Mouse (Mus musculus): Measurements from ENCODE around the gene Fut7.
"Not testable (repeated sequence)": the region's sequence is repeated elsewhere in the genome, so short reads cannot be mapped to it uniquely, and the experiment has no call there.

Fut7 gene

DNA sequence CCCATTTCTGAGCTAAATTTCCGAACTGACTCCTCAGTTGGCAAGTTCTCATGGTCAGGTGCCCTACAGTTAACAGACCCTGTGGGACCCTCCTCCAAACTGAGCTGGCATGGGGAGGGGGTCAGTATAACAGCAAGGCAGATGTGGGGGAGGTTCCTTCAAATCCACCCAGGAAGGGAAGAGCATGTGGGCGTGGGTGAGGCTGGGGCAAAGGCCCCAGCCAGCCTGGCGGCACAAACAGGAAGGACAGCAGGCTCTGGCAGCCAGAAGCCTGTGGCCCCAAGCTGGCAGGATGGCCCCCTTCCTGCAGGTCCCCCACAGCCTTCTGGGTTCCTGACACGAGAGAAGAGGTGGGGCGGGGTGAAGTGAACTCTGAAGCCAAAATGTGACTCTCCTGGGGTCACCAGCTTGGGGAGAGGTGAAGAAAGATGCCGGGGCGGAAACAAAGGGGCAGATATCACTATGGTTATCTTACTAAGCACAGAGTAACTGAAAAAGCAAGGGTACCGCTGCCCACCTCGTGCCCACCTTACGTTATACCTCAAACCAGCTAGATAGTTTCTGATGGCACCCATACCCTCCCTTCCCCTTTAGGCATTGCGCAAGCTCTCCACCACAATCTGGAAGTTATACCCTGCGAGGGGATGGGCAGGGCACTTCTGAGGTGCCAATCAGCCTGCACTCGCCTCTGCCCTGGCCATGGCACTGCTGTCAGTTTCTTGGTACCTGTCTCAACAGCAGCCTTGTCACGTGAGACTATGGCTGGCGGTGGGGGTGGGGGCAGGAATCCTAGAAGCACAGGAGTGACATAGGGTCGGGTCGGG is at the start of gene Fut7:
Gene Fut7, plus strand, starts transcription at position 681 of the 824 bp plus-strand sequence.
- DNase-seq (ENCODE audit: low read depth) = no peak

DNA sequence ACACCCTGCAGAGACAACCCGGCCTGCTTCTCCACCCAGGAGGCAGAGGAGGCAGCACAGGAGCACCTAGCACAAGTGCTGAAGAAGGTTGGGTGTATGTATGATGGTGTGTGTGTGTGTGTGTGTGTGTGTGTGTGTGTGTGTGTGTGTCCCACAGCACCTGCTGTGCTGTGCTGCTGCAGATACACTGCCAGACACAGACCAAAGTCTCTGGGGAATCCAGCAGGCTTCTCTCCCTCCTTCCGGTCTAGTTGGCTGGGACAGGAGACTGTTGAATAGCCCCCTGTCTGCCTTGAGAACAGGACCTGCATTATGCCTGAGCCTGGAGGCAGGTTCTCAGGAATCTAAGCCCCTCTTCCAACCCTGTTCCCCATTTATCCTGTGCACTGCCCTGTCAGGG is 49.6 kb upstream of the Fut7 start:
- no peak for DNase-seq (ENCODE audit: low read depth)

- DNase-seq (ENCODE audit: low read depth) = no peak
These were observed 46.5 kb upstream of the Fut7 start for GRCm38 (mm10) chr2:25376589-25376988.

DNA sequence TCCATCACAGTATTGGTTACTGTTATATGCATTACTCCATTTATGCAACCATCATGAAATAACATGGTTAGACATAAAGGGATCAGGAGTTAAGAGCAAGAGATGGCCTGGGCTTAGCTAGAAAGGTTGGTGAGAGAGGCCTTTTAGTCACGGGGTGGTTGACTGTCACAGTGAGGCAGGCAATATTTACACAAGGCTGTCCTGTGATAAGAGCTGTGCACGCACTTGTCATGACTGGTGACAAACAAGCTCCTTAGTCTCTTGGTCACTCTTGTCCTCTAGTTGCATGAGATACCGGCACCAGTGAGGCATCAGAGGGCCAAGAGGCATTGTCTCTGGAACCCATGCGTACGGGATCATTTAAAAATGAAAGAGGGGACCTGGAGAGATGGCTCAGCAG is 38.6 kb upstream of the Fut7 start:
- no peak for DNase-seq (ENCODE audit: low read depth)

- DNase-seq (ENCODE audit: low read depth) = no peak
These were observed 31.8 kb upstream of the Fut7 start for GRCm38 (mm10) chr2:25391266-25391665.

- no peak for DNase-seq (ENCODE audit: low read depth)
These were observed 28.5 kb upstream of the Fut7 start for GRCm38 (mm10) chr2:25394281-25395221.

DNA sequence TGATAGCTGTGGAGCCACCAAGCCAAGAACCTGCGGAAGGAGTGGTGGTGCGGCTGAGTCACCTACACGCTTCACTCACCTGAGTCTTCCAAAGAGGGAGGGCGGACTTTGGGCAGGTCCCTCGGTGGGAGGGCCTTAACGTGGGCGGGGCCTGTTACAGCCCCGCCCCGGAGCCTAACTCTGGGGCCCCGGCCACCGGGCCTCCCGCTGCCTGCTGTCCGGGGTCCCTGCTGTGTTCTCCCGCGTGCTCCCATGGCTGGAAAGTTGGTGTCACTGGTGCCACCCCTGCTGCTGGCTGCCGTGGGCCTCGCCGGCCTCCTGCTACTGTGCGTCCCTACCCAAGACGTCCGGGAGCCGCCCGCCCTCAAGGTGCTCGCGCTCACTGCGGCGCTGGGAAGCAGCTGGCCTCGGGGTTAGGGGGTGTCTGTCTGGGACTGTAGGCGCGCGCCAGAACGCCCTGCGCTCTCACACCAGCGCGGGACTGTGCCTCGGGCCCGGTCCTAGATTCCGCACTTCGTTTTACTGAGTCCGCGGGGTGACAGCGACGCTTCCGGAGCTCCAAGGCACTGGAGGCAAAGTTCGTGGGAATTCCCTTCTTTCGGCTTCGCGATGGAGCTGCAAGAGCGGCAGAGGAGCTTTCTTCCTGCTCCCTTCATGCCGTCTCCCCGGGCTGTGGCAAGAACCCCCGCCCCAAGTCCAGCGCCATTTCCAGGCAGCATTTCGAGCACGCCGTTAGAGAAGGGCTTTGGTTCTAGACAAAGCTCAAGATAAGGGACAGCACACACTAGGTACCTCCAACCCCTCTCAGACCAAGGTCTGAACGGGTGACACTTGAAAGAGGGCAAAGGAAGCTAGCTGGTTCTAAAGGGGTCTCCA is 27.1 kb upstream of the Fut7 start, which contains the start of gene Entpd2:
Gene Entpd2, plus strand, starts transcription at position 154 of the 876 bp plus-strand sequence.
- DNase-seq (ENCODE audit: low read depth) = no peak

- no peak for DNase-seq (ENCODE audit: low read depth)
These were observed 26.5 kb upstream of the Fut7 start for GRCm38 (mm10) chr2:25396597-25396983.

DNA sequence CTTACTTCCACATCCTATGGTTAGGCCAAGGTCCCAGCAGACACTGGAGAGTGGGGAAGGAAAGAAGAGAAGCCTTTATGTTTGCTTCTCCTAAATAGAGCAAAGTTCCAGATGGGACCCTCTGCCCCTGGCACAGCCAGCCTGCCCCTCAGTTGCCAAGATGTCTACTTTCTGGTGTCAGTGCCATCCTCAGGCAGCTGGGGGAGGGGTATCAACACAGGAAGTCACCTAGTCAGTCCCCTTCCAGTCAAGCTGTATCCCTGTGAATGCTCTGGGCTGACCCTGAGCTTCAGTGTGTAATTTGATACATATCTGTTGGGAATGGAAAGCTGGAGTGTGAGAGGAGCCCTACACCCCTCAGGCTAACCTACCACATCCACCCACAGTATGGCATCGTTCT is 26.1 kb upstream of the Fut7 start:
- no peak for DNase-seq (ENCODE audit: low read depth)

GRCm38 (mm10) chr2:25398065-25398464 is 25.0 kb upstream of the Fut7 start:
- DNase-seq (ENCODE audit: low read depth) = no peak

DNA sequence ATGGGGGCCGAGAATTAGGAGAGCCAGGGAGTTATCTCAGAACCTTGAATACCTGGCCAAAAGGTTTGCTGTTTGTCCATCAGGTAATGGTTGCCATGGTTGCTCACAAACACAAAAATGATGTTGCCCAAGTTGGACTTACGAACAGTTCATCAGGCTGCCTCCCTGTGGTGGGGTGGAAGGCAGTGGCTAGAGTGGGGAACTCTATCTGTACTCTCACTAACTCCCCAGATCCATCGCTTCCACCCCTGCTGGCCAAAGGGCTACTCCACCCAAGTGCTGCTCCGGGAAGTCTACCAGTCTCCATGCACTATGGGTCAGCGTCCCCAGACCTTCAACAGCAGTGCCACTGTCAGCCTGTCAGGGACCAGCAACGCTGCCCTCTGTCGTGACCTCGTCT is 24.0 kb upstream of the Fut7 start, which contains the start of gene Npdc1:
Gene Npdc1, plus strand, starts transcription at position 301 of the 400 bp plus-strand sequence.
- no peak for DNase-seq (ENCODE audit: low read depth)

DNA sequence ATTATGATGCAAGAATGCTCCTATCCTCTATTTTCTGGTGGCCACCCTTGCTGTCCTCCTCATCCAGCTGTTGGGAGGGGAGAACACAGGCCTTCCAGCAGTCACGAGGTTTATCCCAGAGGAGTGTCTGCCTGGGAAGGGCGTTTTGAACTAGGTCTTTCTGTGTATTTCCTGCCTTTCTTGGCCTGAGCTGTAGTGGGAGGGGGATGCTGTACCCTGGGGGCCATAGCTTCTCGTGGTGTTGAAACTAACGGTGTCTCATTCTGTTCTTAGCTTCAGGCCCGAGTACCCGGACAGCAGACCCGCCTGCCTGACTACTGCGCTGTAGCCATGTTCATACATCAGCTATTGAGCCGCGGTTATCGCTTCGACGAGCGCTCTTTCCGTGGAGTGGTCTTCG is 22.8 kb upstream of the Fut7 start:
- no peak for DNase-seq (ENCODE audit: low read depth)

DNA sequence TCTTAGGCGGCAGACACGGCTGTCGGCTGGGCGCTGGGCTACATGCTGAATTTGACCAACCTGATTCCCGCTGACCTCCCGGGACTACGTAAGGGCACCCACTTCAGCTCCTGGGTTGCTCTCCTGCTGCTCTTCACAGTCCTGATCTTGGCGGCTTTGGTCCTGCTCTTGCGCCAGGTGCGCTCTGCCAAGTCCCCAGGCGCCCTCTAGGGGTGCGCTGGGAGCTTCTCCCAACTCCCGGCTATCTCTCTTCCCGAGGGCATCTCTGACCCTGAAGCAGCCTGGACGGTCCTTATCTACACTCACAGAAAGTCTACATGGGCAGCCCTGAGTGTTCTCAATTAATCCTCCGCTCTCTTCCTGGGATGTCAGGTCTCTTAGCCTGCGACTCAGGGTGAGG is 22.3 kb upstream of the Fut7 start:
- no peak for DNase-seq (ENCODE audit: low read depth)

- peak; percentile 95 for DNase-seq (ENCODE audit: low read depth)
These were observed 20.6 kb upstream of the Fut7 start for GRCm38 (mm10) chr2:25402377-25402971.

- DNase-seq (ENCODE audit: low read depth) = no peak
These were observed 20.0 kb upstream of the Fut7 start for GRCm38 (mm10) chr2:25402972-25403601.

GRCm38 (mm10) chr2:25403994-25404393 is 19.1 kb upstream of the Fut7 start:
- no peak for DNase-seq (ENCODE audit: low read depth)

DNA sequence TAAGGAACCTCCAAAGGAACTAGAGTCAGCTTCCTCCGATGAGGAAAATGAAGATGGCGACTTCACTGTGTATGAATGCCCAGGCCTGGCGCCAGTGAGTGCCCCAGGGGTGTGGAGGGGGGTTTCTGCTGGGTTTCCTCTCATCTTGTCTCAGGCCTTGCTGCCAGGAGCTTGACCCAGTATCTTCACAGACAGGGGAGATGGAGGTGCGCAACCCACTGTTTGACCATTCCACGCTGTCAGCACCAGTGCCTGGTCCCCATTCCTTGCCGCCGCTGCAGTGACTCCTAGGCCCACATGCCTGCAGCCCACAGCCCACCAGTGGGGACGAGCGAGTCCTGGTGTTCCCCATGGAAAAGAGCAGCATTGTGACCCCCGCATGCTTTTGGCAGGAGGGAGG is 14.2 kb upstream of the Fut7 start:
- no peak for DNase-seq (ENCODE audit: low read depth)

GRCm38 (mm10) chr2:25413436-25413835 is 9.6 kb upstream of the Fut7 start:
- DNase-seq (ENCODE audit: low read depth) = not testable (repeated sequence)

DNA sequence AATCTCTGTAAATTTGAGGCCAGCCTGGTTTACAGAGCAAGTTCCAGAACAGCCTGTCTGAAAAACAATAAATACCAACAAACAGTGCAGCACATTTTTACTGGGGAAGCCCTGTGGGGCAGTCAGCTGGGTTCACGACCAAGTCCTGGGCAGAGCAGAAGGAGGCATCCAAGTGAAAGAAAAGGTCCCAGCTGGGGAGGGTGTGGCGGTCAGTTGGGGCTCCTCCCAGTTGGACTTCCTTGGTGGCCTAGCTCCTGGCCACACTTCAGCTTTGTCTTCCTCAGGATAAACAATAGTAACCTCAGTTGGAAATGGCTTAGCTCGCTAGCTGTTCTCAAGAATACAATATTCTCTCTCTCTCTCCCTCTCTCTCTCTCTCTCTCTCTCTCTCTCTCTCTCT is 5.6 kb upstream of the Fut7 start:
- no peak for DNase-seq (ENCODE audit: low read depth)

- no peak for DNase-seq (ENCODE audit: low read depth)
These were observed 1.2 kb upstream of the Fut7 start for GRCm38 (mm10) chr2:25421896-25422295.

DNA sequence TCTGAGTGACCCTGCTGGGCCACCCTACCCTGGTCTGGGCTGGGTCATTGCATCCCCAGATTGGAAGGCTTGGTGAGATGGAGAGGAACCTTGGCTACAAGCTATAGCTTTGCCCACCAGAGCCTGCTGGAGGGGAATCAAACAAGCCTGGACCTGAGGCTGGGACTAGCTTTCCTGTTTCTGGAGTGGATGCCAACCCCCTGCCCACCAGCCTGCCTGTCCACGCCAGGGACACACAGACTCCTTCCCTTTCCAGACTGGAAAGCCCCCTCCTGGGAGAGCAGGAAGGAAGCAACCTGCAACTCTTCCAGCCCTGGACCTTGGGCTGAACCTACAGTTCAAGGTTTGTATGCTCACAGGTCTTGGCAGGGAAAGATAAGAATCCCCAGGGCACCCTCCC is 559 bp downstream of the Fut7 start:
- DNase-seq (ENCODE audit: low read depth) = no peak

Data from c-Kit-positive CD71-negative TER-119-negative erythroid progenitor cells, embryonic 14.5 days (primary cell).